In genomic region chr7:97579067-97579975, GRCm38 (mm10) we compare ENCODE assay signal across 8 mouse cellular contexts. TPM values are rescaled to one million over a fixed set of nuclear protein-coding genes. Genes with fewer than 3 reads are reported as not detected.
DNase-seq lines count a peak whose midpoint lies in the region; ATAC-seq lines count a peak whose summit lies in the region.

TSS of gene Aamdc (minus strand) at chr7:97579497.
TSS of gene Rsf1 (plus strand) at chr7:97579889.

- ATAC-seq in hindbrain, embryonic 16.5 days = peak; percentile 98

- H3K9ac ChIP-seq in hindbrain, embryonic 16.5 days (ENCODE audit: low read depth, low read length) = peak within 1 kb of the TSS; percentile 99

- peaks cover 9% of the 10 kb centered on the region for H3K4me1 ChIP-seq in hindbrain, embryonic 16.5 days (ENCODE audit: control insufficient read depth, insufficient read depth, low read depth, low read length)

- H3K36me3 ChIP-seq in hindbrain, embryonic 16.5 days (ENCODE audit: control insufficient read depth, insufficient read depth, low read length) = no peaks in the 10 kb centered on the region
- H3K36me3 ChIP-seq in macrophage (ENCODE audit: inconsistent target) = no peaks in the 10 kb centered on the region

- DNase-seq in WW6 (ENCODE audit: low read depth, low spot score) = peak; percentile 89
- DNase-seq in cerebellum, postnatal 4 days (ENCODE audit: low spot score in 2 of 2) = peak; percentile 86 to 93
- peak; percentile 94 for DNase-seq in gastrocnemius, adult 18-20 months (ENCODE audit: low spot score)
- DNase-seq in left cerebral cortex, adult 18-20 months (ENCODE audit: low spot score in 2 of 2) = peak; percentile 91 to 93
- DNase-seq in right cerebral cortex, adult 18-20 months = peak; percentile 96
- DNase-seq in urinary bladder, postnatal 10 days (ENCODE audit: low spot score) = peak; percentile 77

- H3K4me3 ChIP-seq in hindbrain, embryonic 16.5 days (ENCODE audit: low read length) = peak within 1 kb of the TSS; percentile 86
- H3K4me3 ChIP-seq in macrophage (ENCODE audit: inconsistent target) = peak within 1 kb of the TSS; percentile 86

- H3K9me3 ChIP-seq in hindbrain, embryonic 16.5 days (ENCODE audit: control insufficient read depth, low read length) = no peaks in the 10 kb centered on the region

- H3K79me2 ChIP-seq in macrophage (ENCODE audit: inconsistent target) = peaks cover 38% of the 10 kb centered on the region

- H3K4me2 ChIP-seq in hindbrain, embryonic 16.5 days (ENCODE audit: low read length) = peak within 1 kb of the TSS; percentile 77

- peak within 1 kb of the TSS; percentile 97 for H3K27ac ChIP-seq in hindbrain, embryonic 16.5 days (ENCODE audit: low read depth, low read length)
- peak within 1 kb of the TSS; percentile 78 for H3K27ac ChIP-seq in macrophage

- H3K27me3 ChIP-seq in hindbrain, embryonic 16.5 days (replicated peaks; ENCODE audit: control insufficient read depth, insufficient read depth, low read length) = no peaks in the 10 kb centered on the region

- WGBS in hindbrain, embryonic 16.5 days = under 1% methylated on average over 45 of the region's 68 CpGs
- 1% methylated on average over 58 of the region's 68 CpGs for WGBS in macrophage (ENCODE audit: missing documents)

RNA-seq across cellular contexts. Expression of gene Aamdc, which starts in this region (rescaled TPM):
- total RNA-seq in gastrocnemius, adult 18-20 months (2021) = 100 to 1,000 TPM; 125 to 130 TPM
- polyA plus RNA-seq in hindbrain, embryonic 16.5 days (2015; fragmentation: Nextera tagmentation; extraction: Ambion mirVana) = 56.7 and 61.8 TPM in 2 replicates
- 10 to 100 TPM; 33.0 to 40.5 TPM for total RNA-seq in left cerebral cortex, adult 18-20 months (2021)
- total RNA-seq in macrophage (2018; cell fraction: chromatin; rRNA removed) = 10 to 100 TPM in 9 of 26 experiments, 1 to 10 TPM in 15, under 1 TPM in 2; 0.87 to 22.8 (median 6.5) TPM
- 10 to 100 TPM; 10.5 to 28.8 (median 16.2) TPM for total RNA-seq in macrophage (2018; cell fraction: cytosol; rRNA removed)
- total RNA-seq in macrophage (2018; cell fraction: nucleus; rRNA removed) = 10 to 100 TPM in 7 of 26 experiments, 1 to 10 TPM in 19; 2.0 to 15.1 (median 5.1) TPM
- 15.2 to 16.5 TPM (median 15.5 TPM) in 3 replicates for polyA plus RNA-seq in macrophage (2018)

RNA-seq across cellular contexts. Expression of gene Rsf1, which starts in this region (rescaled TPM):
- total RNA-seq in gastrocnemius, adult 18-20 months (2021) = 10 to 100 TPM; 13.1 to 16.2 TPM
- polyA plus RNA-seq in hindbrain, embryonic 16.5 days (2015; fragmentation: Nextera tagmentation; extraction: Ambion mirVana) = 23.0 and 25.0 TPM in 2 replicates
- total RNA-seq in left cerebral cortex, adult 18-20 months (2021) = 10 to 100 TPM; 45.0 to 48.3 TPM
- total RNA-seq in macrophage (2018; cell fraction: chromatin; rRNA removed) = 100 to 1,000 TPM in 3 of 26 experiments, 10 to 100 TPM in 23; 20.0 to 125 (median 79.7) TPM
- total RNA-seq in macrophage (2018; cell fraction: cytosol; rRNA removed) = 10 to 100 TPM; 13.8 to 35.9 (median 26.3) TPM
- total RNA-seq in macrophage (2018; cell fraction: nucleus; rRNA removed) = 10 to 100 TPM; 18.7 to 78.9 (median 47.0) TPM
- 16.4 to 28.2 TPM (median 16.9 TPM) in 3 replicates for polyA plus RNA-seq in macrophage (2018)

Comparison
In these comparisons a context has a peak if more than half of its experiments do, and no peak if none do; other contexts are left out.
1. Peak in every context shown above with its lines: DNase-seq, ATAC-seq, H3K4me3 ChIP-seq and H3K27ac ChIP-seq.